Mouse (Mus musculus) urinary bladder, adult 18-20 months (tissue): ENCODE measurements around the gene Mcoln2.

Experiments used
- DNase-seq, 2 experiments: peaks; one replicate each; pipeline ENCODE4 v3.0.0; 2022; ENCODE audit warnings: low spot score in 2 of 2, mixed read lengths in 2 of 2

Gene Mcoln2

DNA sequence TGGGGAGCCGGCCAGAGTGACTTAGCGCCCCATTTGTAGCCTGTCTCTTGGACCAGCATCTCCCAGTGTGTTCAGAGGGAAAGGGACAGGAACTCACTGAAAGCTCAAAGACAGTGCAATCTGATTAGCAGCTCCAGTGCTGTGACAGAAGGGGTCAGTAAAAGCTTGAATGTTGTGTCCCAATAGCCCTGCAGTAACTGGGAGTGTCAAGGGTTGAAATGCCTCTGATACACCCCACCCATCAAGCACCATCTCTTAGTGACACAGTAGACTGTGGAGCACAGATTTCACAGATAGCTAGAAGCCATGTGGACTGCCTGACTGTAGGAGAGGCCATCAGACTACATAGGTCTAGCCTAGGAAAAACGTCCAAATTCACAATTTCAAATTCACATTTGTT, 77.8 kb downstream of the Mcoln2 start:
- no peak for DNase-seq

DNA sequence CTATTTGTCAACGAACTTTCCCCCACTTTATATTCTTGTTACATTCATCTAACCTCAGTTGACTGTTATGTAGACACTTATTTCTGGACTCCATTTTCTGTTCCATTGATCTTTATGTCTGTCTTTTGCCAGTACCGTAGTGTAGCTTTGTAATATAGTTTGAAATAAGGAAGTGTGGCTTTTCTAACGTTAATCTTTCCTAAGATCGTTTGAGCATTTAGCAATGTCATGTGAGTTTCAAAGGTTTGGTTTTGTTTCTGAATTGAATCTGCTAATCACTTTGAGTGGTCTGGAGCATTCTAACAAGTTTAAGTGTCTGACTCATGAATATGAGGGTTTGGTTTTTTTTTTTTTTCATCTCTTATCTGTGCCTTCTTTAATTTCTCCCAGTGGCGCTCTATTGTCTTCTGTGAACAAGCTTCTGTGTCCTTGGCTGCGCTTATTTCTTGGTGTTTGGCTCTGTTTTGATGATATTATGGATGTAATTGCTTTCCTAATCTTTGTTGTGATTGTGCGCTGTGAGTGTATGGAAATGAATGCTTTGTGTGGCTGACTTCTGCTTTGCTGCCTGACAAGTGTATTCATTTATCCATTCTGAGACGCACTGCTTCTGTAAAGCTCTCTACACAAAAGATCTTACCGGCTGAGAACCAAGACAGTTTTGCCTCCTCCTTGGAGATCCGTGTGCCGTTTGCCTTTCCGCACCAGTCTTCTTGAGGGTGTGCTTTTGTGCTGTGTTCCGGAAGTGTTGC, 79.1 kb downstream of the Mcoln2 start:
- DNase-seq = no peak

DNA sequence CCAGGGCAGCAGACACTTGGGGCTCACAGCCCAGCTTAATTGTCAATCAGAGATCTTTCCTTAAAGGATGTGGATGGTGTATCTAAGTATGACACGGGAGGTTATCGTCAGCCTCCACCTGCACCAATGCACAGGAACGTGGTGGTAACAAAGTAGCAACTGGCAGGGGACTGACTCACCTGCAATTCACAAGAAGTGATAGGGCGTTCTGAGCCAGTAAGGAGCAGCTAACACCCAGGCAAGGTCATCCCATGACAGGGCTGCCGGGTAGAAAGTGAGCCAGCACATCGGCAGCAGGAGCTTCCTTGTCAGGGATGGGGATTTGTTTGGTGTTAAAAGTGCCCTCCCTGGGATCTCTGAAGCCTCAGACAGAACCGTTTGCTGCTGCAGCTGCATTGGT, 83.1 kb downstream of the Mcoln2 start:
- DNase-seq = no peak

DNA sequence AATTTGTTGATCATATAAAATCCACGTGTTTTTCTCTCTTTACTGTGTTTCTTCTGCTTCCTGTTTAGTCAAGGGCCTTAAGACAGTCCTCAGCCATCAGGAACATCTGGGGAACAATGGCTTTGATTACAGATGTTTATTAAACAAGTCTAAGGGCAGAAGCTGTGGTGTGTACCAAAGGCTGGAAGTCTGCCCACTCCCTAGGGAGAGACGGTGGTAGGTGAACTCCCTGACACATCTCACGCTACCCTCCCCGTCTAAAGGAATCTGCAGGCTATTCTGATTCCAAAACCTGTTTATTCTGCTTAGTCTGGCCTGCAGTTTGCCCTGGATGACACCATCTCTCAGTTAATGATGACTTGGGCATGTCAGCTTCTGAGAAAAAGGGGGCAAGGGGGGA, 84.1 kb downstream of the Mcoln2 start:
- DNase-seq = no peak

DNA sequence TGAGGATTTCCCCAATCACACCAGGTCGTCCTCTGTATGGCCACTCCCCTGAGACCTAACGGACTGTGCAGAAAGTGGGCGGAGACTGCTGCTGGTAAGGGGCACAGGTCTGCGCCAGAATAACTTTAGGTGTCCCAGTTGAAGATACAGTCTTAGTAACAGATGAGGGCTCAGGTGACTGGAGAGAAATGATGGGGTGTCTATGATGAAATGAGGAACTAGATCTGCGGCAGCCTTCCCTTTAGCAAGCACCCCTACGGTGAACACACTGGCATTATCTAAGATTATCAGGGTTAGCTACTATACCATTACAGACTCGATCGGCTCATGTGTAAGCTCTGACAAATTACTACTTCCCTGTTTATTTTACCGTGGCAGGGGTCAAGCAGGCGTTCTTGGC, 84.9 kb downstream of the Mcoln2 start:
- DNase-seq = no peak

DNA sequence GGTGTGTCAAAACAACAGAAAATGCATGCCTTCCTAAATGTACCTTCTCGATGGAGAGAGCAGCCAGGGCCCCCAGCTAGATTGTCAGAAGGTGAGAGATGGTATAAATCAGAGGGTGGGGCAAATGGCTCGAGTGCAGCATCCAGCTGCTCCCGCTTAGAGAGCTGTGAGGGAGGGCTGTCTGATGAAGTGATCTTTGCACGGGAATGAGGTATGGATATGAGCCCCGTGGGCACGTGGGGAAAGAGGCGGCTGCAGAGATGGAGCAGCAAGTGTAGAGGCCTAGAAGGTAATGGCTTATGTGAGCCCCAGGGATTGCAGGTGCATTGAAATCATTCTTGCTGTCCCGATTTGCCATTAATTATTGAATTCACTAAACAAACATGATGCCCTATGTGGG, 86.6 kb downstream of the Mcoln2 start:
- no peak for DNase-seq

DNA sequence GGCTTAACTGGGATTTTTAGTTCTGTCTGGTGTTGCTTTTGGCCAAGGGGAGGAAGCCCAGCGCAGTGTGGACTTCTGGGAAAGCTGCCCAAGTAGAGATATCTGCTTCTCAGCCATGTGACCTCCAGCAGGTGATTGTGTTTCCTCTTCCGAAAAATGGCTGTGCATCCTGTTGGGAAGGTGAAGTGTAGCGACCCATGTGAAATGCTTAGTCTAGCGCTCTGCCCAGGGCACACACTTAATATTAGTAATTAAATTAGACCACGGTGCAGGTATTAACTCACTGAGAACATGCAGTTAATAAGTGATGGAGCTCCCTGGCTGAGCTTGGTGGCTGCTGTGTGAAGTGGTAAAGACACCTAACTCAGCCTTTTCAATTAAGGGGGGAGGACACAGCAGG, 88.0 kb downstream of the Mcoln2 start:
- no peak for DNase-seq

DNA sequence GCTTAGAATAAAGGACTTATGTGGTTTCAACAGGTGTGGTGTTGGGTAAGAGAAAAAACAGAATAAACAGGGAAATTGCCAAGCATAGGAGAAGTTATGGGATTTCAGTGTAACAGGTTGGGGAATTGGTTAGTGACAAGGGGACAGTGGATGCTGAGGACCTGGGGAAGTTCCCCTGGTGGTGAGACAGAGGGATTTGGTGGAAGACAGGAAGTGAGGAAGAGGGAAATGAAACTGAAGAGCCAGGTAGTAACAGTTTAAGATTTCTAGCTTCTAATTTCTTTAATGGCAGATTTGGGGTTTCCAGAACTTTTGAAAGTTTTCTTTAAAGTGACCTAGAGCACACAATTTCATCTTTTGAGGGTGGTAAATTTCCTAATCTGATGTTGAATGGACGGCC, 95.0 kb downstream of the Mcoln2 start:
- no peak for DNase-seq
